Mouse (Mus musculus) left cerebral cortex, postnatal 36 days (tissue): ENCODE results near the gene Elf4. TPM values are rescaled to one million over a fixed set of nuclear protein-coding genes. Genes with fewer than 3 reads are reported as not detected.

Experiments used
- DNase-seq, 2 experiments: peaks; one replicate each; pipeline ENCODE4 v3.0.0; 2021 to 2022; ENCODE audit warnings: low spot score in 2 of 2, mixed read lengths in 1 of 2
- intact Hi-C: fragments of 180-260 bp; cut with DNase I; formaldehyde crosslinking; loops from one replicate; pipeline ENCODE4 v1.15.1; 2025
- total RNA-seq, 2 experiments: library from RNA; stranded (reverse); gene quantifications; 2 replicates each; pipeline ENCODE4 v1.2.3; 2021

Elf4 gene
- total RNA-seq, 2 experiments from 2014 or later, result 0.99 to 1.1 TPM

DNA sequence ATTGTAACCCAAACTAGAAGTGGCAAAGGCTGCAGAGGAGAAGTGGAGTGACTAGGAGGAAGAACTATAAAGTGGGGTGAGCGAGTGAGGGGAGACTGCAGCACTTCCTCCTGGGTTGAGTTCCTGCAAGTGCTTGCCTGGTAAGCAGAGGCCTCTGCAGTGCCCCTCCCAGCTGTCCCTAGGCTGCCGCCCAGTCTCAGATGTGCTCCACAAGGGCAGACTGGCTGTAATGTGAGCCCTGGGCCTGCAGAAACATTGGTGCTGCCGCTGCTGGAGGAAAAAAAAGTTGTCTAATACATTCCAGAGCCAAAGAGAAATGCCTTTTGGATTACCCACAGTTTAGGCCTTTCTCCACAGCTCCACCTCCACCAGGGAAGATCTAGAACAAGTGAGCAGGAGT, 57.8 kb downstream of the Elf4 start:
- intact Hi-C loops, result no loop called here
- DNase-seq, result no peak

- intact Hi-C loops, result no loop called here
- no peak for DNase-seq
Observed at GRCm38 (mm10) chrX:48399994-48400393, 62.9 kb downstream of the Elf4 start.

DNA sequence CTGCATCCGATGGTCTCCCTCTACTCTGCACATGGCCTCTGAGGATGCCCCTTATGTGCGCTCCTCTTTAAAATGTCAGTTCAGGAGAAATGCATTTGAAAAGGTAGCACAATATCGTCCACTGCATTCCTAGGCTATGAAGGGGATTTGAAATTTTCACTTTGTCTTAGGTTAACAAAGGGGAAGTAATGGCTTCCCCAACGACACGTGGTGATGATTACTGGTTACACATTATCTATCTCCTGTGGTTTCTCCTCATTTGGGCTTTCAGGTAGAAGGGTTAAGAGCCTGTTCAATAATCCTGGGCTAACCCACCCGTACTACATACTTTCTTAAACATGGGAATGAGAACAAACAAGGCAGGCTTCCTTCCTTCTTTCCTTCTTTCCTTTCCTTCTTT, 73.6 kb downstream of the Elf4 start:
- intact Hi-C loops, result loop anchor here (10.0 kb wide), 1 partner anchor 115 kb away; no protein-coding TSS in a partner anchor
- no peak for DNase-seq

- intact Hi-C loops, result loop anchor here (10.0 kb wide), 1 partner anchor 111 kb away; no protein-coding TSS in a partner anchor
- DNase-seq, result no peak
Observed at GRCm38 (mm10) chrX:48385927-48386326, 77.0 kb downstream of the Elf4 start.

DNA sequence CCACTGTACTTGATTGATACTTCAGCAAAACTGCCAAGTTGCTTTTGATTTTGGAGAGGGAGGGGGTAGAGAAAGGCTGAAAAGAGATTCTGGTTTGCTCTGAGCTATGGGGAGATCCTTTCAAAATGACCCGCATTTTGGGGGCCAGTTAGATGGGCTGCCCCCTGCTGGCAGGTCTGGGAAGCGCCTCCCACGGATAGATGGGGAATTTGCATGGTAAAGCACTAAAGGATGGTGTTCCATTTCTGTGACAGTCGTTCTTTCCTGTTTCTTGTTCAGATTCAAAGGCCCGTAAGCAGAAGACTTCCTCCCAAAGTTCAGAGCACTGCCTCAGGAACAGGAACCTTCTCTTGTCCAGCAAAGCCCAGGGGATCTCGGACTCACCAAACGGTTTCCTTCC, 79.3 kb downstream of the Elf4 start:
- intact Hi-C loops, result loop anchor here (10.0 kb wide), 1 partner anchor 109 kb away; no protein-coding TSS in a partner anchor
- peak; percentile 7 to 13 for DNase-seq

DNA sequence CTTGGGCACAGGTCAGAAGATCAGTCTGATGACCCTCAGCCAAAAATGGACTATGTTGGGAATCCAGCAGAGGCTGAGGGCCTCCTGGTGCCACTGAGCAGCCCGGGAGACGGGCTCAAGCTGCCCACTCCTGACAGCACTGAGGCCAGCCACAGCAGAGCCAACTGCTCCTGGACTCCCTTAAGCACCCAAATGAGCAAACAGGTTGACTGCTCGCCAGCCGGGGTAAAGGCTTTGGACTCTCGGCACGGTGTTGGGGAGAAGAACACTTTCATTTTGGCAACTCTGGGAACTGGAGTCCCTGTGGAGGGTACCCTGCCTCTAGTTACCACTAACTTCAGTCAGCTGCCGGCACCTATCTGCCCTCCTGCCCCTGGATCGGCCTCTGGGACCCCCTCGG, 95.1 kb downstream of the Elf4 start:
- intact Hi-C loops, result no loop called here
- no peak for DNase-seq

DNA sequence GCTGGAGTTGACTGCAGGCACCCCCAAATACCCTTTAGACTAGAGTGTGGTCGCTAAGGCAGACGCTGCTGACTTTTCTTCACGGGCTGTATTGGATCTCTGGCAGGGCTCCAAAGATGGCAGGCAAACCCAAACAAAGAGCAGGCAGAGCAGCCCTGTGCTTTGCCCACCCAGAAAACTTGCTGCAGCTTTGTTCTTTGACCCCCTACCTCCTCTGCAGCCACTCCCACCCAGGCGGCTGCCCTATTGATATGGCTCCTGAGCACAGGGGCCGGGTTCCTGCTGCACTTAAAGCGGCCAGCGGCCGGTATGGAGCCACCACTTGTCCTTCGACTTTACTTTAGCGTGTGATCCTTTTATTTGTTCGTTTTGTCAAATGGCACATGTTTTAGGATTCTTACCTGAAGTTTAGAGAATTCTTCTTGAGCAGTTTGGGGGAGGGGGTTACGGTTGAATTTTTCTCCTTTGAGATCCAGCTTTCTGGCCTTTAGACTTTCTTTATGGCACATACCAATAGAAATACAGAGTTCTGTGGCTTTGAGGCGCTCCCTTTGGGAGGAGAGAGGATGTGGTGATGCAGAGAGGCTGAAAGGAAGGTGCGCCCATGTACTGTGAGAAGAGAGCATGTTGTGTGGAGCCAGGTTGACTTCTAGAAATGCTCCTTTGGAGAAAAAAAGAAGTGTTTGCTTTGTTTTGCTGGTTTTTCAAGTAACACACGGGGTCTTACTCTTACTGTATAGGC, 96.9 kb downstream of the Elf4 start:
- no peak for DNase-seq
- intact Hi-C loops, result no loop called here

Other genes starting within 250 kb of the Elf4 start
- gene Utp14a, start 206.3 kb downstream of the Elf4 start, total RNA-seq, result 10 to 100 TPM; 15.6 to 18.4 TPM
- 10 to 100 TPM; 17.9 to 20.4 TPM for gene Bcorl1, start 121.8 kb downstream of the Elf4 start, total RNA-seq
- gene Aifm1, start 50.4 kb upstream of the Elf4 start, total RNA-seq, result 10 to 100 TPM; 27.9 to 32.0 TPM
- gene Rab33a, start 56.2 kb upstream of the Elf4 start, total RNA-seq, result 10 to 100 TPM; 38.6 to 41.3 TPM
- gene Zfp280c, start 131.4 kb upstream of the Elf4 start, total RNA-seq, result 10 to 100 TPM; 19.8 to 23.4 TPM
- 10 to 100 TPM; 60.8 to 64.0 TPM for gene Slc25a14, start 160.3 kb upstream of the Elf4 start, total RNA-seq
- not detected for gene Gpr119, start 211.3 kb upstream of the Elf4 start, total RNA-seq
- 1 to 10 TPM; 5.0 to 5.3 TPM for gene Rbmx2, start 231.9 kb upstream of the Elf4 start, total RNA-seq